Mouse (Mus musculus) adrenal gland, postnatal 25 days (tissue): ENCODE data around the gene 1700020L24Rik. TPM values are rescaled to one million over a fixed set of nuclear protein-coding genes. Genes with fewer than 3 reads are reported as not detected.

Experiments used
- DNase-seq: peaks from one replicate; pipeline ENCODE4 v3.0.0; 2021; ENCODE audit warnings: mixed read lengths
- total RNA-seq: library from RNA; stranded (reverse); gene quantifications from 2 replicates; pipeline ENCODE4 v1.2.3, GENCODE M21; 2021

The 1700020L24Rik gene
- total RNA-seq, 1 experiment from 2014 or later: 0.43 TPM

DNA sequence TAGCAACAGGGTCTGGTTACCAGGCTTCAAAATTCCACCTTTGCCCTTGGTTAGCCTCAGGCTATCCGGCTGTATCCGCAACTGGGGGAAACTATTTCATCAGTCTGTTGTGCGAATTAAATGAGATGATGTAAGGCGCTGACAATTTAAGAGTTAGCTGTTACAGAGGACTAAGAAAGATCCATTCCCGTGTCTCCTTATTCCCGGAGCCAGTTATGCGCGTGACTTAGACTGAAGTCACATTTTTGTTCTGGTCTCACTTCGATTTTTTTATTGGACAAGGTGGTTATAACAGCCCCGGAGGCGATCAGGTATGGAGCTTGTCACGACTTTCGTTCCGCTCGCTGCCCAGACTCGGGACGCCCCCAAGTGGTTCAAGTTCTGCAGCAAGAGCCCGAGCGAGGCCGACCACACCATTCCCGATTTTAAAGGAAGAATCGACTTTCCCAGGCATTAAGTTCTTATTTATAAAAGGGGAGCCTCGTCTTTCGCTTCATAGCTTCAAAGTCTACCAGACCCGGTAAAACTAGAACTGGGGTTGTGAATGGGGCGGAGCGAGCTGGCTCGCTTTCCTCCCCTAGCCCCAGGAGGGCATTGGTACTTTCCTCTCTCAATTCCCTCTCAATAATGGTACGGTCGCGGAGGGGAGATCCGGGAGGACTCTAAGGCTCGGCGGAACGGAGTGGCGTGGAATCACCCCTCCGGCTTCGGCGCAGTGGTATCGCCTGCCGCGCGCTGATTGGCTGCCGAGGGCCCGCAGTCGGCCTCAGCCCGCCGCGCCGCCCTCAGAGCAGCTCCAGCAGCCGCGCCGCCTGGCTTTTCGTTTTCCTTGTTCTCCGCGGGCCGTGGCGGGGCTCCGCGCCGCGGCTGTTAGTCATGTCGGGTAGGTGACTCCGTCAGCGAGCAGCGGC lies 35.1 kb downstream of the 1700020L24Rik start, which contains the start of gene Taf15:
Gene Taf15, plus strand, starts transcription at position 763 of the 911 bp plus-strand sequence.
- peak; percentile 98 for DNase-seq

- no peak for DNase-seq
Measured at GRCm38 (mm10) chr11:83473235-83474016, 35.9 kb downstream of the 1700020L24Rik start.

Other genes starting within 250 kb of the 1700020L24Rik start
- 2.4 and 4.2 TPM in 2 replicates for gene Slfn3, start 246.3 kb upstream of the 1700020L24Rik start, total RNA-seq
- not detected in 2 replicates for gene Slfn14, start 151.0 kb upstream of the 1700020L24Rik start, total RNA-seq
- 90.8 and 107 TPM in 2 replicates for gene Ap2b1, start 138.7 kb upstream of the 1700020L24Rik start, total RNA-seq
- gene Pex12, start 135.1 kb upstream of the 1700020L24Rik start, total RNA-seq: 18.1 and 18.3 TPM in 2 replicates
- gene Rasl10b, start 28.5 kb upstream of the 1700020L24Rik start, total RNA-seq: 9.8 and 12.7 TPM in 2 replicates
- not detected in 2 replicates for gene Gas2l2, start 8.2 kb upstream of the 1700020L24Rik start, total RNA-seq
- 6.7 and 8.0 TPM in 2 replicates for gene Mmp28, start 25.4 kb downstream of the 1700020L24Rik start, total RNA-seq
- gene Taf15, start 35.4 kb downstream of the 1700020L24Rik start, total RNA-seq: 72.8 and 73.5 TPM in 2 replicates
- not detected in 2 replicates for gene Heatr9, start 84.5 kb downstream of the 1700020L24Rik start, total RNA-seq
- gene Ccl5, start 92.8 kb downstream of the 1700020L24Rik start, total RNA-seq: 0.88 TPM in 1 of 2 replicates, not detected in the other
- gene Ccl9, start 141.0 kb downstream of the 1700020L24Rik start, total RNA-seq: 2.3 and 4.9 TPM in 2 replicates
- 5.9 and 6.0 TPM in 2 replicates for gene Ccl6, start 155.4 kb downstream of the 1700020L24Rik start, total RNA-seq
- not detected in 2 replicates for gene Rpl9-ps1, start 207.9 kb downstream of the 1700020L24Rik start, total RNA-seq
- 0.43 TPM in 1 of 2 replicates, not detected in the other for gene Ccl3, start 211.7 kb downstream of the 1700020L24Rik start, total RNA-seq
- not detected in 2 replicates for gene Ccl4, start 224.9 kb downstream of the 1700020L24Rik start, total RNA-seq